Mouse (Mus musculus) gastrocnemius, adult 8-10 months (tissue): Measurements from ENCODE around the gene Pih1d2. TPM values are rescaled to one million over a fixed set of nuclear protein-coding genes. Genes with fewer than 3 reads are reported as not detected.
"Not testable (repeated sequence)": the region's sequence is repeated elsewhere in the genome, so short reads cannot be mapped to it uniquely, and the experiment has no call there.

Experiments
- DNase-seq, 2 experiments: peaks; one replicate each; pipeline ENCODE4 v3.0.0; 2022; ENCODE audit warnings: low spot score in 2 of 2
- total RNA-seq, 4 experiments: library from RNA; stranded (reverse); gene quantifications; 2 replicates each; pipeline ENCODE4 v1.2.4; 2022

Gene Pih1d2
- total RNA-seq, 4 experiments from 2014 or later, result 0.27 to 0.80 TPM; not detected in 2

GRCm38 (mm10) chr9:50617794-50618330 is 741 bp downstream of the Pih1d2 start:
- DNase-seq, result no peak

DNA sequence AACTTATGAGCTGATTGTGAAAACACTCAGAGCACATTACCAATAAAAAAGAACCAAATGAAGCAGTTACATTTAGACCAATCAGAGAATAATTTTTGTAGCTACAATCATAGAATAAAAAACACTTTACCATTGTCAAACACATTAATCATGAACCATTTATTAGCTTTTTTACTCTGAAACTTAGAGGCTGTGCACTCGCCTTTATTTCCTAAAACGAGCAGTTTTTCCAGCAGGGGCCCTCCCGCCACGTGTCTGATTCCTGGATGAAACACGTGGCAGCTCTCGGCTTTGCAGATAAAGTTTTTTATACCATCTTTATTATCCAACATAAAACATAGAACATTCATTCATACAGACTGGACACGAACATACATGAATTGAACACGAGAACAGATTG is 13.8 kb downstream of the Pih1d2 start:
- DNase-seq, result not testable (repeated sequence)

DNA sequence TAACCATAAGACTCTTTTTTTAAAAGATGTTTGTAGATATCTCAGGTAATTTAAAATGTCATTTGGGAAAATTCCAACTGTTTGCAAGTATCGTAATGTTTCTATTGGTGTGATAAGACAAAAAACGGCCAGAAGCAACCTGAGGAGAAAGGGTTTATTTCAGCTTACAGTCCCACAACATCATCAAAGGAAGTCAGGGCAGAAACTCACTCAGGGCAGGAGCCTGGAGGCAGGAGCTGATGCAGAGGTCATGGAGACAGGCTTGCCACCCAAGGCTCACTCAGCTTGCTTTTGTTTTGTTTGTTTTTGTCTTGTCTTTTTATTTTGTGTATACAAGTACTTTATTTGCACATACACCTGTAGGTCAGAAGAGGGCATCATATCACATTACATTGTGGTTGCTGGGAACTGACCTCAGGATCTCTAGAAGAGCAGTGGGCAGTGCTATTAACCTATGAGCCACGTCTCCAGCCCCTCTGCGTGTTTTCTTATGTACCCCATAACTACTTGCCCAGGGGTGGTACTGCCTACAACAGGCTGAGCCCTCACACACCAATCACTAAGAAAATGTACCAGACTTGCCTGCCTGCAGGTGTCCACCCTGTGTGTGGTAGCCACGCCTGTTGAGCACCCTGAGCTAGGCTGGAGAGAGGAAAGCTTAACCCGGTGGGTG is 15.0 kb downstream of the Pih1d2 start:
- DNase-seq, result no peak

GRCm38 (mm10) chr9:50633059-50633458 is 15.9 kb downstream of the Pih1d2 start:
- DNase-seq, result no peak

GRCm38 (mm10) chr9:50634270-50634669 is 17.1 kb downstream of the Pih1d2 start:
- DNase-seq, result no peak

GRCm38 (mm10) chr9:50646826-50647370 is 29.8 kb downstream of the Pih1d2 start:
- peak in 1 of 2 experiments; percentile 9 for DNase-seq

DNA sequence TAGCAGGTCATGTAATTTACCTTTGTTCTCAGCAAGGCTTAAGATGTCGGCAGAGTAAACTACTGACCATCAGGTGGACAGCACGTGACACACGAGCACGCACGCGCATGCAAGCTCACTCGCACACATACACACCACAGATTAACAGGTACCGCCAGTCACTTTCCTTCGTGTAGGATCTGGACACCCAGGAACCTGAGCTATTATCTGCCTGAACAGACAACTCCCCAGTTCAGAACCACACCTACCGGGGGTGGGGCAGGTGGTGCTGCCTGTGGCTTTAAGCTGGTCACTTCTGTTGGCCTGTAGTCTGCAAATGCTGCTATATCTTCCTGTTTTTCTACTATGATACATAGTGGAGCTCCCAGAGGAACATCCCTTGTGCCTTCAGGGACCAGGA is 33.4 kb downstream of the Pih1d2 start:
- DNase-seq, result no peak

DNA sequence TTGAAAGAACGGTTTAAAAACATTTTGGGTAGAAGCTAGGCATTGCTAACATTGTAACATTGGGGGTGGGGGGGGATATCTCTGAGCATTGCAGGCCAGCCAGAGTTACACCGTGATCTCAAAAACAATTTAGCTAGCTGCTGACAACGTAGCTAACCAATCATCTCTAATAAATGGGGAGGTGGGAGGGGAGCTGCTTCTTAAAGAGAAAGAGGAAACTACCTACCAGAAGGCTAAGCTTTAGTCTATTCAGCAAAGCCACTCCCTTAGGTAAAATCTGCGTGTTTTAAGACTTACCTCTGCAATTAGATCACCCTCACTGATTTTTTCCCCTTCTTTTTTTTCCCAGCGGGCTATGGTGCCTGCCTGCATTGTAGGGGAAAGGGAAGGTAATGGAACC is 41.3 kb downstream of the Pih1d2 start:
- DNase-seq, result no peak

GRCm38 (mm10) chr9:50658941-50659388 is 41.8 kb downstream of the Pih1d2 start:
- peak in 1 of 2 experiments; percentile 18 for DNase-seq

GRCm38 (mm10) chr9:50659392-50660217 is 42.5 kb downstream of the Pih1d2 start, which contains the start of gene Dlat:
TSS of gene Dlat (minus strand) at chr9:50659780.
- DNase-seq, result peak; percentile 78 to 83

DNA sequence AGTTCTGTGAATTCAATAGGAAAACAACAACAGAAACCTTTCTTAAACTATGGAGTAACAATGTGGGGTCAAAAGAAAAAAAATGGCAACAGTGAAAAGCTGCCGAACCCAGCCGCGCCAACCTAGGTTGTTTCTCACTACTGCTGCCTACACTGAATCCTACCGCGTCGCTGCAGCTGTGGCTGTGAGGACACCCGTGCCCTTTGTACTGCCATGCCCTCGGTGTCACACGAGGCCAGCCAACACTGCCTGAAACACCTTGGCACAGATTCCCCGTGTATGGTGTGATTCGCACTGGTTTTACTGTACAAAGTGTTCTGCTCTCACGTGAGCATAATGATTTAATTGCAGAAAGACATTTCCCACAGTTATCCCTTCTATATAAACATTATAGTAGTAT is 43.3 kb downstream of the Pih1d2 start:
- peak; percentile 14 to 24 for DNase-seq

GRCm38 (mm10) chr9:50664826-50665225 is 47.7 kb downstream of the Pih1d2 start:
- no peak for DNase-seq

DNA sequence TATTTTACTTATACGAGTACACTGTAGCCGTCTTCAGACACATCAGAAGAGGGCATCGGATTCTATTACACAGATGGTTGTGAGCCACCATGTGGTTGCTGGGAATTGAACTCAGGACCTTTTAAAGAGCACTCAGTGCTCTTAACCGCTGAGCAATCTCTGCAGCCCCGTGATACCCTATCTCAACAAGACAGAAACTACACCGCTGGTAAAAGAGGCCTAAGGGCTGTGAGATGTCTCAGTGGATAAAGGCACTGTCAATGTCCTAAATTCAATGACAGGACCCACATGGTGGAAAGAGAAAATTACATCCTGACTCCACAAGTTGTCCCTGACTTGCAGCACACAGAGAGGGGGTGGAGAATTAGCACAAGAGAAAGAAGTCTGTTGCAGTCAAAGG is 49.3 kb downstream of the Pih1d2 start:
- no peak for DNase-seq

- no peak for DNase-seq
These were observed 50.7 kb downstream of the Pih1d2 start for GRCm38 (mm10) chr9:50667579-50668498.

- DNase-seq, result peak; percentile 18 to 19
These were observed 53.6 kb downstream of the Pih1d2 start for GRCm38 (mm10) chr9:50670690-50671089.

Other genes with a start within 250 kb of the Pih1d2 start
- gene Plet1, start 122.8 kb upstream of the Pih1d2 start, total RNA-seq, result under 1 TPM in 2 of 4 experiments, not detected in 2; 0.19 to 0.27 TPM
- 10 to 100 TPM; 10.1 to 13.7 (median 11.7) TPM for gene Pts, start 88.6 kb upstream of the Pih1d2 start, total RNA-seq
- gene Il18, start 62.5 kb upstream of the Pih1d2 start, total RNA-seq, result 1 to 10 TPM in 3 of 4 experiments, under 1 TPM in 1; 0.63 to 2.0 (median 1.6) TPM
- gene Bco2, start 62.1 kb upstream of the Pih1d2 start, total RNA-seq, result under 1 TPM; 0.13 to 0.47 (median 0.44) TPM
- not detected for gene Tex12, start 56.0 kb upstream of the Pih1d2 start, total RNA-seq
- gene Sdhd, start 13.5 kb upstream of the Pih1d2 start, total RNA-seq, result 100 to 1,000 TPM; 290 to 337 (median 311) TPM
- 100 to 1,000 TPM; 197 to 232 (median 214) TPM for gene Timm8b, start 13.4 kb upstream of the Pih1d2 start, total RNA-seq
- 10 to 100 TPM; 10.2 to 12.4 (median 11.1) TPM for gene Nkapd1, start 143 bp downstream of the Pih1d2 start, total RNA-seq
- 100 to 1,000 TPM; 159 to 224 (median 179) TPM for gene Dlat, start 42.5 kb downstream of the Pih1d2 start, total RNA-seq
- gene Dixdc1, start 122.2 kb downstream of the Pih1d2 start, total RNA-seq, result 1 to 10 TPM; 2.0 to 2.5 (median 2.1) TPM
- gene 2310030G06Rik, start 129.2 kb downstream of the Pih1d2 start, total RNA-seq, result 1 to 10 TPM; 2.9 to 5.9 (median 4.8) TPM
- gene Cryab, start 134.0 kb downstream of the Pih1d2 start, total RNA-seq, result 1,000 to 10,000 TPM; 1,194 to 1,381 (median 1,261) TPM
- gene Hspb2, start 135.0 kb downstream of the Pih1d2 start, total RNA-seq, result 100 to 1,000 TPM; 118 to 146 (median 133) TPM
- 1 to 10 TPM; 2.7 to 6.1 (median 3.4) TPM for gene Fdxacb1, start 150.9 kb downstream of the Pih1d2 start, total RNA-seq
- gene Alg9, start 157.7 kb downstream of the Pih1d2 start, total RNA-seq, result 10 to 100 TPM in 1 of 4 experiments, 1 to 10 TPM in 3; 8.0 to 11.0 (median 9.3) TPM
- 10 to 100 TPM; 12.1 to 15.4 (median 13.8) TPM for gene 1110032A03Rik, start 158.2 kb downstream of the Pih1d2 start, total RNA-seq
- 1 to 10 TPM; 6.5 to 7.4 (median 7.0) TPM for gene Ppp2r1b, start 228.0 kb downstream of the Pih1d2 start, total RNA-seq